Mouse (Mus musculus) heart, adult 2 months (tissue): Measurements from ENCODE around the gene Il2ra. TPM values are rescaled to one million over a fixed set of nuclear protein-coding genes. Genes with fewer than 3 reads are reported as not detected.
A peak's percentile ranks its signal among the peaks of the same experiment; 100 is the strongest.
"Not testable (repeated sequence)": the region's sequence is repeated elsewhere in the genome, so short reads cannot be mapped to it uniquely, and the experiment has no call there.

Experiments used
- DNase-seq, 2 experiments: peaks; one replicate each; pipeline ENCODE4 v3.0.0; 2021
- H3K27ac ChIP-seq: fragments of 200-600 bp; 2 replicates; pipeline ENCODE4 v1.8.1; 2022
- H3K27me3 ChIP-seq: fragments of 200-500 bp; 2 replicates; pipeline ENCODE4 v1.6.1; 2012; ENCODE audit warnings: mild to moderate bottlenecking, low read length, inconsistent platforms, mixed read lengths; ENCODE audit not compliant: control insufficient read depth, insufficient read depth
- H3K36me3 ChIP-seq: fragments of 200-500 bp; 2 replicates; pipeline ENCODE4 v1.6.1; 2012; ENCODE audit warnings: low read length, inconsistent platforms; ENCODE audit not compliant: control insufficient read depth, insufficient read depth
- H3K4me1 ChIP-seq: fragments of 200-500 bp; 2 replicates; pipeline ENCODE4 v1.6.1; 2011; ENCODE audit warnings: low read length; ENCODE audit not compliant: control insufficient read depth, insufficient read depth
- H3K4me3 ChIP-seq: fragments of 200-600 bp; 2 replicates; pipeline ENCODE4 v1.8.1; 2022
- H3K79me2 ChIP-seq: fragments of 200-500 bp; replicated peaks from 2 replicates; pipeline ENCODE4 v1.6.1; 2012; ENCODE audit warnings: mild to moderate bottlenecking, inconsistent platforms, low read length, moderate library complexity, mixed read lengths; ENCODE audit not compliant: control insufficient read depth, insufficient read depth
- H3K9ac ChIP-seq: fragments of 200-500 bp; 2 replicates; pipeline ENCODE4 v1.6.1; 2012; ENCODE audit warnings: low read depth, mild to moderate bottlenecking, control low read depth, inconsistent platforms, low read length, mixed read lengths
- CTCF ChIP-seq: fragments of 200-600 bp; IDR thresholded peaks from 2 replicates; pipeline ENCODE4 v1.8.1; 2022; ENCODE audit warnings: antibody characterized with exemption, mild to moderate bottlenecking, moderate library complexity
- EP300 ChIP-seq: fragments of 200-500 bp; IDR thresholded peaks from 2 replicates; pipeline ENCODE4 v1.6.1; 2011; ENCODE audit warnings: low read depth, low read length, control low read depth; ENCODE audit not compliant: insufficient read depth
- POLR2A ChIP-seq: fragments of 200-500 bp; IDR thresholded peaks from 2 replicates; pipeline ENCODE4 v1.6.1; 2011; ENCODE audit warnings: mild to moderate bottlenecking, low read depth, low read length, control low read depth; ENCODE audit not compliant: insufficient read depth
- WGBS: fragments of 180-500 bp; shearing (Covaris S2); methylation state at CpG from one replicate; pipeline ENCODE4 v1.1.7; 2018; 5-methylcytosine and 5-hydroxymethylcytosine counted together
- intact Hi-C: fragments of 180-260 bp; cut with DNase I; formaldehyde crosslinking; loops from one replicate; pipeline ENCODE4 v1.15.1; 2025
- polyA plus RNA-seq: library from polyadenylated mRNA; depleted of rRNA; stranded (reverse); fragments of >200 nt; gene quantifications from 2 replicates; pipeline ENCODE4 v1.2.3, GENCODE M21; 2012
- total RNA-seq, 2 experiments: library from RNA; stranded (reverse); gene quantifications; 2 replicates each; pipeline ENCODE4 v1.2.3; 2021

Il2ra gene
- total and polyA plus RNA-seq, 3 experiments: 0.78 to 0.81 (median 0.80) TPM

GRCm38 (mm10) chr2:11706746-11707065 lies 64.1 kb downstream of the Il2ra start:
- 27% methylated on average over 6 of the region's 6 CpGs for WGBS
- H3K27ac ChIP-seq: peak overlapping the region; percentile 91; the same call in 1 of the 2 replicates
- H3K79me2 ChIP-seq: peaks cover 6% of the 10 kb centered on the region
- H3K4me1 ChIP-seq: peaks cover 8% of the 10 kb centered on the region
- peak overlapping the region; percentile 96 for H3K4me3 ChIP-seq
- peaks cover 14% of the 10 kb centered on the region for H3K36me3 ChIP-seq
- H3K27me3 ChIP-seq: no peaks in the 10 kb centered on the region
- H3K9ac ChIP-seq: no peak overlapping the region; the same call in 1 of the 2 replicates
- peak in 1 of 2 experiments; percentile 19 for DNase-seq
- TF ChIP-seq EP300 (no peak), POLR2A (no peak; the same call in 1 of the 2 replicates), CTCF (no peak)
- intact Hi-C loops: loop anchor here (5.0 kb wide), 2 partner anchors 71 to 104 kb away; partner anchors contain the start of genes Ankrd16, Fbh1 and Rbm17

GRCm38 (mm10) chr2:11708538-11708937 lies 65.9 kb downstream of the Il2ra start:
- Histone ChIP-seq H3K27me3 (no peaks in the 10 kb centered on the region), H3K4me3 (no peak overlapping the region), H3K9ac (no peak overlapping the region), H3K79me2 (peaks cover 6% of the 10 kb centered on the region), H3K36me3 (peaks cover 21% of the 10 kb centered on the region), H3K27ac (no peak overlapping the region; the same call in 1 of the 2 replicates), H3K4me1 (peaks cover 12% of the 10 kb centered on the region)
- 65% methylated on average over 5 of the region's 5 CpGs for WGBS
- peak in 1 of 2 experiments; percentile 36 for DNase-seq
- intact Hi-C loops: loop anchor here (5.0 kb wide), 2 partner anchors 69 to 106 kb away; partner anchors contain the start of genes Ankrd16, Fbh1 and Rbm17
- no peak for TF ChIP-seq EP300
- no peak for TF ChIP-seq POLR2A
- no peak for TF ChIP-seq CTCF

GRCm38 (mm10) chr2:11710101-11710500 lies 67.5 kb downstream of the Il2ra start:
- H3K9ac ChIP-seq, H3K27me3 ChIP-seq, H3K27ac ChIP-seq, H3K79me2 ChIP-seq, H3K4me3 ChIP-seq, intact Hi-C loops, DNase-seq: not testable (repeated sequence)
- Histone ChIP-seq H3K36me3 (peaks cover 23% of the 10 kb centered on the region), H3K4me1 (peaks cover 17% of the 10 kb centered on the region)
- 49% methylated on average over 4 of the region's 4 CpGs for WGBS
- TF ChIP-seq CTCF: peak; percentile 59

GRCm38 (mm10) chr2:11712483-11712990 lies 69.9 kb downstream of the Il2ra start:
- peaks cover 17% of the 10 kb centered on the region for H3K4me1 ChIP-seq
- 76% methylated on average over 6 of the region's 6 CpGs for WGBS
- H3K4me3 ChIP-seq: no peak overlapping the region
- H3K27me3 ChIP-seq: no peaks in the 10 kb centered on the region
- DNase-seq: no peak
- peaks cover 15% of the 10 kb centered on the region for H3K36me3 ChIP-seq
- intact Hi-C loops: no loop called here
- H3K9ac ChIP-seq: no peak overlapping the region
- H3K79me2 ChIP-seq: peaks cover 7% of the 10 kb centered on the region; the same call in 1 of the 2 replicates
- H3K27ac ChIP-seq: no peak overlapping the region
- TF ChIP-seq CTCF (no peak), EP300 (no peak), POLR2A (no peak)

- intact Hi-C loops: no loop called here
- H3K9ac ChIP-seq: no peak overlapping the region
- peaks cover 6% of the 10 kb centered on the region; the same call in 1 of the 2 replicates for H3K79me2 ChIP-seq
- peaks cover 17% of the 10 kb centered on the region for H3K4me1 ChIP-seq
- H3K27me3 ChIP-seq: no peaks in the 10 kb centered on the region
- no peak overlapping the region for H3K4me3 ChIP-seq
- no peak overlapping the region for H3K27ac ChIP-seq
- no peak for DNase-seq
- 60% methylated on average over 3 of the region's 3 CpGs for WGBS
- TF ChIP-seq EP300: no peak
- TF ChIP-seq CTCF: no peak
- no peak for TF ChIP-seq POLR2A
- H3K36me3 ChIP-seq: peaks cover 15% of the 10 kb centered on the region
Measured at GRCm38 (mm10) chr2:11713021-11713420, 70.4 kb downstream of the Il2ra start.

GRCm38 (mm10) chr2:11714535-11714934 lies 71.9 kb downstream of the Il2ra start:
- peaks cover 19% of the 10 kb centered on the region for H3K36me3 ChIP-seq
- TF ChIP-seq EP300 (no peak), CTCF (no peak), POLR2A (no peak)
- DNase-seq: no peak

More at GRCm38 (mm10) chr2:11714535-11714934, 71.9 kb downstream of the Il2ra start:
- no peak overlapping the region for H3K27ac ChIP-seq
- peaks cover 14% of the 10 kb centered on the region for H3K4me1 ChIP-seq
- no peaks in the 10 kb centered on the region for H3K27me3 ChIP-seq
- no peak overlapping the region for H3K9ac ChIP-seq
- WGBS: 75% methylated on average over 4 of the region's 4 CpGs
- peaks cover 5% of the 10 kb centered on the region; the same call in 1 of the 2 replicates for H3K79me2 ChIP-seq
- no peak overlapping the region for H3K4me3 ChIP-seq
- intact Hi-C loops: no loop called here
